Mouse (Mus musculus) heart, postnatal 0 days (tissue): Measurements from ENCODE around the gene Pkd1l1.

Source experiments
- CTCF ChIP-seq: IDR thresholded peaks from 2 replicates; pipeline ENCODE4 v1.5.1; 2016; ENCODE audit warnings: antibody characterized with exemption, control low read depth, low read depth
- EP300 ChIP-seq: IDR thresholded peaks from 2 replicates; pipeline ENCODE4 v1.6.1; 2016; ENCODE audit warnings: antibody characterized with exemption, low read depth

- TF ChIP-seq EP300 = no peak
- TF ChIP-seq CTCF = no peak
Observed at GRCm38 (mm10) chr11:8779427-8779826, 193.6 kb downstream of the Pkd1l1 start.
